Mouse (Mus musculus) spleen, postnatal 0 days (tissue): ENCODE results near the gene Tm7sf3. TPM values are rescaled to one million over a fixed set of nuclear protein-coding genes. Genes with fewer than 3 reads are reported as not detected.

Experiments
- polyA plus RNA-seq: library from polyadenylated mRNA; unstranded; fragments of >200 nt; fragmentation: Nextera tagmentation; extraction: Ambion mirVana; gene quantifications from 2 replicates; pipeline ENCODE4 v1.2.1, GENCODE M21; 2015

Gene Tm7sf3
- polyA plus RNA-seq, result 44.6 and 46.5 TPM in 2 replicates

DNA sequence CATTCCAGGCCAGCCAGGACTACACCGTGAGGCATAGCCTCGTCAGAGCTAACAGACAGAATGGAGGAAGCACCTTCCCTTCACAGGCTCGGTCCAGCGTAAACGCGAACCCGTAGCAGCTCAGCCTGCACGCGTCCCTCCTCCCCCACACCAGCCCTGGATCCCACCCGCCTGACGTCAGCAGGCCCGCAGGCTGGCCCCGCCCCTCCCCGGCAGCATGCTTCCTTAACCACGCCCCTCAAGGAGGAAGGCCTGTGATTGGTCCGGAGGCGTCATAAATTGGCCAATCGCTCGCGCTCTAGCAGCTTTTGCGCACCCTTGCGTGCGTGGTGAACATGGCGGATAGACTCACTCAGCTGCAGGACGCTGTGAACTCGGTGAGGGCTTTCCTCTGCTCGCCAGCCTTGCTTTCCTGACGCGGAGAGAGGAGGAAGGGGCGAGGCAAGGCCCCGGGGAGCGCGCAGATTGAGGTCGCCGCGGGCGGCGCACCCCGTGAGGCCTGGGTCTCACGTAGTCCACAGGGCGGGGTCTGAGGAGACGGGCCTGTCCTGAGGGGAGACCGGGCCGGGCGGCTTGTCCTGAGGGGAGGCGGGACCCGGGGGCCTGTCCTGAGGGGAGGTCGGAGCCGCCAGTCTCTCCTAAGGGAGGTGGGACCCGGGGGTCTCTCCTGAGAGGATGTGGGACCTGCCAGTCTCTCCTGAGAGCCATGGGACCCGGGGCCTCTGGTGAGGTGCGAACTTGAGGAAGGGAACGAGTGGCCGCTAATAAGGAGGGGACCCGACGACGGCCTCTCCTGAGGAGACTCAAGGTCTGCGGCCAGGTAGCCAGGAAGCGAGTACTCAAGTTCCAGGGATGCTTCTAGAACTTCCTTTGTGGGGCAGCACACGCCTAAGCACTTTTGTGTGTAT, at the start of gene Tm7sf3, which contains the start of gene Med21:
TSS of gene Tm7sf3 (minus strand) at position 549 of the 908 bp plus-strand sequence.
TSS of gene Med21 (plus strand) at position 272 of the 908 bp plus-strand sequence.

GRCm38 (mm10) chr6:146577310-146578109, 65.1 kb downstream of the Tm7sf3 start, which contains the start of gene Ints13:
Gene Ints13 (minus strand): TSS chr6:146577835.

DNA sequence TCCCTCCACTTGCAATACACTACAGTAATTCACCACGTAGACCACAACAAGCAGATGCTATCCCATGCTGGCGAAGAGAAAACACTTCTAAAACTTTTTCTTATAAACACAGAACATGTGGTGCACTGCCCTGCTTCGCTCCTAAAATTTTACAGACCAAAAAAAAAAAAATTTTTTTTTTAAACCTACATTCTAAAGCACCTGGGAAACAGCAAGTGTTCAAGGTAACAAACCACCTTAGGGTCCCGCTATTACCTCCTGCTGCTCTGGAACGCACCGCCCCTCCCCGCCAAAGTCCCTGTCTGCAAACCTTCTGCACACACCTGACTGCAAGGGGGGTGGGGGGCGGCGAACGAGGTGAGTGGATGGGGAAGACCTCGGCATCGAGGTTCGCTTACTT, 65.7 kb downstream of the Tm7sf3 start, which contains the start of gene Fgfr1op2:
TSS of gene Fgfr1op2 (plus strand) at position 301 of the 400 bp plus-strand sequence.

Other genes with a start within 250 kb of the Tm7sf3 start
- 8.9 and 14.1 TPM in 2 replicates for gene Itpr2, start 140.6 kb downstream of the Tm7sf3 start, polyA plus RNA-seq
- gene Fgfr1op2, start 65.6 kb downstream of the Tm7sf3 start, polyA plus RNA-seq, result 123 and 126 TPM in 2 replicates
- 33.0 and 34.4 TPM in 2 replicates for gene Ints13, start 65.0 kb downstream of the Tm7sf3 start, polyA plus RNA-seq
- gene Med21, start 277 bp downstream of the Tm7sf3 start, polyA plus RNA-seq, result 96.1 and 101 TPM in 2 replicates
- gene Stk38l, start 82.2 kb upstream of the Tm7sf3 start, polyA plus RNA-seq, result 4.8 and 5.7 TPM in 2 replicates
- 0.43 and 0.78 TPM in 2 replicates for gene Arntl2, start 153.2 kb upstream of the Tm7sf3 start, polyA plus RNA-seq
- not detected in 2 replicates for gene Smco2, start 207.3 kb upstream of the Tm7sf3 start, polyA plus RNA-seq
- gene Ppfibp1, start 245.7 kb upstream of the Tm7sf3 start, polyA plus RNA-seq, result 21.9 and 22.3 TPM in 2 replicates